Mouse (Mus musculus) adrenal gland, postnatal 36 days (tissue): ENCODE results near the gene Map2k5. TPM values are rescaled to one million over a fixed set of nuclear protein-coding genes. Genes with fewer than 3 reads are reported as not detected.
A peak's percentile ranks its signal among the peaks of the same experiment; 100 is the strongest.

Experiments
- DNase-seq, 2 experiments: peaks; one replicate each; pipeline ENCODE4 v3.0.0; 2021; ENCODE audit warnings: mixed read lengths in 1 of 2
- long read RNA-seq, 2 experiments: library from polyadenylated mRNA; stranded (forward); transcript quantifications; one replicate each; pipeline ENCODE4 v2.0.0; 2021; ENCODE audit warnings: borderline sequencing depth in 2 of 2
- total RNA-seq, 2 experiments: library from RNA; stranded (reverse); gene quantifications; 2 replicates each; pipeline ENCODE4 v1.2.3; 2021

Map2k5 gene
- total RNA-seq: 10 to 100 TPM; 21.2 to 38.2 TPM
- long read RNA-seq, experiment 1, transcript Map2k5-201 (22 exons, 2,310 nt): major isoform, 40 of 70 reads
- long read RNA-seq, experiment 1, partial matches to known transcripts: 10 of 70 reads
- long read RNA-seq, experiment 1, other reads (novel, unspliced or antisense): 20 of 70 reads
- long read RNA-seq, experiment 2, transcript Map2k5-201 (22 exons, 2,310 nt): major isoform, 8 of 17 reads
- long read RNA-seq, experiment 2, partial matches to known transcripts: 3 of 17 reads
- long read RNA-seq, experiment 2, other reads (novel, unspliced or antisense): 6 of 17 reads

GRCm38 (mm10) chr9:63377270-63378142 is at the start of gene Map2k5:
Gene Map2k5, minus strand, starts transcription at chr9:63377902.
- peak; percentile 94 to 95 for DNase-seq

DNA sequence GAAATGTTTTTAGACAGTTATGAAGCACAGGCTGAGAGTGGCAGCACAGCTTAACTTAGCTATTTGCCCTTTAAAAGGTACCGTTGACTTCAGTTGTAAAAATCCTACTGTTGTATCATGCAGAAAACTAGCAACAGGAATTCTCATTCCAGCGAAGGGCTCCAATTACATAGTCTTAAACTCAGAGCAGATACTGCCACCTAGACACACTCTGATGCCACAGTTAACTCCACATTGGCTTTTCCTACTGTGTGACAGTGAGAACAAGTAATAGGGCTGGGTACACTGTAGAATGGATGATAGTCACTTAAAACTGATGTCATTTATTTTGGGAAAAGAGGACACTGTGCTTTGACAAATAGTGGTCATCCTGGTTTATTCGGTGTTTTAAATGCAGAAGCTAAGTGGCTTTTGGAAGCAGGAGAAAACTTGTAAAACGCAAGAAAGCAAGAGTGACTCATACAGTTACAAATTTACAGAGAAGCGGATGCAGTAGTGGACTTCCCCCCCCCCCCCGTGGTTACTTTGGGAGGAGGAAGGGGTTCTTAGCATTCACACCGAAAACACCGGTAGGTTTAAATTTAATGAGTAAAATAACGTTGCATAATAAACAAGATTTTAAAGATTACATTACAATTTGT is 43.5 kb upstream of the Map2k5 start:
- DNase-seq: no peak

- no peak for DNase-seq
Measured at GRCm38 (mm10) chr9:63420396-63420795, 42.7 kb upstream of the Map2k5 start.

DNA sequence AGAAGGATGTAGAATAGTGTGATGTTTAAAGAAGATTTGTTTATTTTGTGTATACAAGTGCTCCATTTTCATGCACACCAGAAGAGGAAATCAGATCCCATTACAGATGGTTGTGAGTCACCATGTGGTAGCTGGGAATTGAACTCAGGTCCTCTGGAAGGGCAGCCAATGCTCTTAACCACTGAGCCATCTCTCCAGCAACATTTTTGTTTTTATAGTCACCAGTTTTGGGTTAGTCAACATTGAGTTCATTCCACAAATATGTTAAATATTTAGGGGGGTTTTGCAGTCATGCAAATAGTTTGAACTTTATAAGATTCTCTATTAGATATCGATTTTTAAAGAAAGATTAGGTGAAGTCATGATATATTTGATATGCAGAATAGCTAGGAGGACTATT is 22.5 kb upstream of the Map2k5 start:
- no peak for DNase-seq

DNA sequence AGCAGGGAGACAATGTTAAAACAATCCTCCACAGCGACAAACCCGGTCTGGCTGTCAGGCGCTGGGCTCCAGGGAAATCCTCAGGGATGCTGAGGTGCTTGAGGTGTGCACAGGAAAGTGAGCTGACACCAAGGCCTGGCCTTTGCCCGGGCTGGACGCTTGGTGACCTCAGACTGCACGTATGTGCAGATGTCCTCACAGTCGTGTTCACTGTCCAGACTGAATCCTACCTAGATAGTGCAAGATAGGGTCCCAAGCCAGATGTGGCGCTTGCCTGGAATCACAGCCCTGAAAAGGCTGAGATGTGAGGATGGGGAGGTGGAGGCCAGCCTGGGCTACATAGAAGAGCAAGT is 21.7 kb upstream of the Map2k5 start:
- no peak for DNase-seq

GRCm38 (mm10) chr9:63398611-63399462 is 21.1 kb upstream of the Map2k5 start, which contains the start of gene 2300009A05Rik:
Gene 2300009A05Rik, minus strand, starts transcription at chr9:63399246.
- DNase-seq: peak; percentile 99

DNA sequence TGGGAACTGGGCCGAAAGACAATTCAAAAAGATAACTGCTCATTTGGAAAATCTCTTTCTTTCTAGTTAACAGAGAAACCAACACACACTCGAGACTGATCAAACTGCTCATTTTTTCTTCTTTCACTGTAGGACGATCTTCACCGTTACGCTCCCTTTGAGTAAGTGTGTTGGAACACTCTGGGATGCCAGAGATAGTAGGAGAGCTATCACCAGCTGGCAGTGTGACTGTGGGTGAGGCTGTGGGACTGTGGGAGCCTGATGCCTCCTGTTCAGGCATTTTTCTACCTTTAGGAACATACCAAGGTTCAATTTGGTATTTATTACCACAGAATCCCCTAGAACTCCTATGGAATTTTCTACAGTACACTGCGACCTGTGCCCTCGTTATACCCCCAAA is 17.9 kb upstream of the Map2k5 start:
- no peak for DNase-seq

- DNase-seq: no peak
Measured at GRCm38 (mm10) chr9:63391307-63391706, 13.6 kb upstream of the Map2k5 start.

DNA sequence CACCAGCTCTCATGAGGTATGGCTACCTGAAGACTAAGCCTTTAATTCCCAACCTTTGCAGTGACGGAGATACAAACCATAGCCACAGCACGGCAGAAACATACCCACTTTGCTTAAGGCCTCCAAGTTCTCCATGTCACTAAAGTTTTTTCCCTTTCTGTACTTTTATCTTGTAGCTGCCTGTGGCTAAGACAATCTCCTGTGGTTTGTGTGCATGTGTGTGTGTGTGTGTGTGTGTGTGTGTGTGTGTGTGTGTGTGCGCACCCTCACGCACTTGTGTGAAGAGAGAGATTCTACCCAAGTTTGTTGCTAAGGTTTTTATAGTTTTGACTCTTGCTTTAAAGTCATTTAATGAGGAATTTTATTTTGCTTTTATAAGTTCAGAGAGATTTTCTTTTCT is 5.1 kb upstream of the Map2k5 start:
- no peak for DNase-seq

GRCm38 (mm10) chr9:63380326-63380725 is 2.6 kb upstream of the Map2k5 start:
- DNase-seq: no peak

DNA sequence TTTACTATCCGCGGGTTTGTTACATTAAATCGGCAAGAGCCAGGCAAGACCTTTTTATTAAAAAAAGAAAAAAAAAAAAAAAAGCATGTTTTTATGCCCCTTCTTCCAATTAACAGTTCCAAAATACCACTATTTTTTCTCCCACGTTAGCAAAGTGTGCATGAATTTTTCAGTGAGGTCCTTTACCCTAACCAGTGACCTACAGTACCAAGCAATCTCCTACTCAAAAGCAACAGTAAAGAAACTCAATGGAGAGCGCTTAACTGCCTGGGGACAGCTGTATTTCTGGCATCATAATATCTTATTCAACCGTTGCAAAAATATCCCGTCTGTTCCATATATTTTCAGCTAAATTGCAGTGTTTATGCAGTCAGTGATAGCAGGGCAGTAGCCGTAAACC is 472 bp upstream of the Map2k5 start:
- DNase-seq: no peak

- no peak for DNase-seq
Measured at GRCm38 (mm10) chr9:63373315-63373714, 4.4 kb downstream of the Map2k5 start.

DNA sequence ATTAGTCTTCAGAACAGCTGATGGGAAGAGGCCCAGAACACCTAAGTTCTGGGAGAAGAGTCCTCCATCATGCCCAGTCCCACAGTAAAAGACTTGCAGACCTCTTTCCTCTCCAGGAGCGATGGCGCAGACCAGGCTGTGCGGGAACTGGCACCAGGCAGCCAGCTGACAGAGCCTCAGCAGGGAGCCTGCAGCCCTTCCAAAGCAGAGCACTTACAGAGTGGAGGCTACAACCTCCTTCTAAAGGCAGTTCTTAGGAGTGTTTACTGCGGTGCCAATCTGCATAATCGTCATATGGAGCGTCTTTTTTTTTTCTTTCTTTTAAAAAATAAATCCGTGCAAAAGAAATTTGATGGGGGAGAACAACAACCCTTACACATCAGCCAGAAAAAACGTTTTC is 5.2 kb downstream of the Map2k5 start:
- DNase-seq: no peak

GRCm38 (mm10) chr9:63360410-63360809 is 17.3 kb downstream of the Map2k5 start:
- DNase-seq: no peak

- no peak for DNase-seq
Measured at GRCm38 (mm10) chr9:63359016-63359415, 18.7 kb downstream of the Map2k5 start.

- no peak for DNase-seq
Measured at GRCm38 (mm10) chr9:63356721-63357120, 21.0 kb downstream of the Map2k5 start.

DNA sequence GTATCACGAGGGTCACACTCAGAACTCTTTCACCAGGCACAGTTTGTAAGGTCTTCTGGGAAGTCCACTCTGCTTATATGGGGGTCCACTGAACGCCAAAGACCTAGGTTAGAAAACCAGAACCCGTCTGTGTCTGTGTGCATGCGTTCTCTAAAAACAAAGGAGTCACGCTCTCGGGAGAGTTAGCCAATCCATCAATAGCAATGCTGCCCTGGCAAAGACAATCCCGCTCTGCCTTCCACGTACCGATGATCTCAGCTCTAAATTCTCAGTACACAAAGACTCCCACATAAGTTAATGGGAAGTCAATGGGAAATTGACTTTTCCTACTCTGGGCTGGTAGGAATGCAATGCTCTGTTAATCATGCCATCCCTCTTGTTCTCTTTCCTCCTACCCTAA is 21.4 kb downstream of the Map2k5 start:
- DNase-seq: no peak

DNA sequence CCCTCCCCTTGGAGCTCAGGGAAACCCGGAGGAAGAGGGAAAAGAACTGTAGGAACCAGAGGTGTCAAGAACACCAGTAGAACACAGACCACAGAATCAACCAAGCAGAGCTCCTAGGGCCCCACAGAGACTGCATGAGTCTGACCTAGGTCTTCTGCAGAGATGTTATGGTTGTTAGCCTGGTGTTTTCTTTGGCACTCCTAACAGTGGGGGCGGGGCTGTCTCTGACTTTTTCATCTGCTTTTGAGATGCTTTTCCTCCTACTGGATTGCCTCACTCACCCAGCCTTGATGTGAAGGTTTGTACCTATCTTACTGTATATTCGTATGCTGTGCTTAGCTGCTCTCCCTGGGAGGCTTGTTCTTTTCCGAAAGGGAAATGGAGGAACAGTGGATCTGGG is 23.5 kb downstream of the Map2k5 start:
- DNase-seq: peak; percentile 24 to 43

DNA sequence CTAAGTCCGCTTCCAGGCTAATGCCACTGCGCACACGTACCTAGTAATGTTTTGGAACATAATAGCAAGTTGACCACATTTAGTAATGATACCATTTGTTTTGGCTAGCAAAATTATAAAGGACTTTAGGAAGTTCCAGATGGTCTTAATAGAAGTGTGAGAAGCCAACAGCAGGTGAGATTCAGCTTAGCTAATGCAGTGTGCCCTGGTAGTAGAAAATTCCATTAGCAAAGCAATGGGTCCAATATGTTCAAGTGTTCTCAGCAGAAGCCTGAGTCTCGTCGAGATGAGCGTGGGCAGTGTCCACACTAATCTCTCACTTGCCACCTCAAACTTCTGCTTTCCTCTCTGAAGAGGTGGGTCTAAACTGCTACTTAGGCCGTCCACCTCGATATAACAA is 27.7 kb downstream of the Map2k5 start:
- DNase-seq: no peak

- DNase-seq: no peak
Measured at GRCm38 (mm10) chr9:63349241-63349640, 28.5 kb downstream of the Map2k5 start.

DNA sequence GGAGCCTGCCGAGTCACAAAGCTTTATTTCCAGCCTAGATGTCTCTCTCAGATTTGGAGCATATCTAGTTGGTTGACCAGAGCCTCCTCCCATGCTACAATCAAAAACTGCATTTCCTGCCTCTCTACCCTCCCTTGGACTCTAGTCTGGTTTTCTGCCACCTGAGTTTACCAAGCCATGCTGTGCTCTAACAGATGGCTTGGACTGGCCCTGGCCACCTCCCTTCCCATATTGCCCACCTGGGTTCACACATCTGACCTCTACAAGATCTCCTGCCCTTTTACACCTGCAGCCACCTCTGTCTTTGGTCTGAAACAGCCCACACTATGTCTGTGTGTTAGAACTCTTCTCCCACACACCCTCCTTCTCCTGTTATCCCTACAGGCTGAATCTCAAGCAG is 29.6 kb downstream of the Map2k5 start:
- DNase-seq: no peak

GRCm38 (mm10) chr9:63346029-63346428 is 31.7 kb downstream of the Map2k5 start:
- no peak for DNase-seq
